Mouse (Mus musculus): ENCODE results near the gene Slamf1.
"Not testable (repeated sequence)": the region's sequence is repeated elsewhere in the genome, so short reads cannot be mapped to it uniquely, and the experiment has no call there.

The Slamf1 gene

GRCm38 (mm10) chr1:171811048-171811447 is 44.1 kb downstream of the Slamf1 start:
- not testable (repeated sequence) for DNase-seq

GRCm38 (mm10) chr1:171815545-171816439 is 48.9 kb downstream of the Slamf1 start:
- peak; percentile 63 for DNase-seq

GRCm38 (mm10) chr1:171816991-171817390 is 50.1 kb downstream of the Slamf1 start:
- no peak for DNase-seq

GRCm38 (mm10) chr1:171821331-171821730 is 54.4 kb downstream of the Slamf1 start:
- no peak for DNase-seq

GRCm38 (mm10) chr1:171825462-171825861 is 58.5 kb downstream of the Slamf1 start:
- peak; percentile 16 for DNase-seq

- peak; percentile 71 for DNase-seq
Observed at GRCm38 (mm10) chr1:171826164-171826563, 59.2 kb downstream of the Slamf1 start.

GRCm38 (mm10) chr1:171827674-171828073 is 60.7 kb downstream of the Slamf1 start:
- DNase-seq, result peak; percentile 45

GRCm38 (mm10) chr1:171839488-171839887 is 72.6 kb downstream of the Slamf1 start, which contains the start of gene Cd84:
Gene Cd84, plus strand, starts transcription at chr1:171839697.
- no peak for DNase-seq

- peak; percentile 64 for DNase-seq
Observed at GRCm38 (mm10) chr1:171840450-171841023, 73.6 kb downstream of the Slamf1 start.

GRCm38 (mm10) chr1:171845035-171845754 is 78.3 kb downstream of the Slamf1 start:
- DNase-seq, result peak; percentile 78

GRCm38 (mm10) chr1:171848201-171848600 is 81.3 kb downstream of the Slamf1 start:
- DNase-seq, result no peak

GRCm38 (mm10) chr1:171848757-171849156 is 81.8 kb downstream of the Slamf1 start:
- no peak for DNase-seq

GRCm38 (mm10) chr1:171849454-171849853 is 82.5 kb downstream of the Slamf1 start:
- DNase-seq, result peak; percentile 3
